Mouse (Mus musculus): ENCODE data around the gene Pten.

- TF ChIP-seq EP300 (IDR thresholded peaks at IDR 0.05; ENCODE audit: insufficient read depth, low read depth, low read length), result no peak
- peak; percentile 84 for TF ChIP-seq CTCF (IDR thresholded peaks at IDR 0.05; ENCODE audit: low read depth, low read length)
Measured at GRCm38 (mm10) chr19:32715201-32715600, 42.1 kb upstream of the Pten start.
